Mouse (Mus musculus): ENCODE data around the gene Ofcc1.

Ofcc1 gene

GRCm38 (mm10) chr13:40243821-40244220 is 117.4 kb downstream of the Ofcc1 start:
- DNase-seq (ENCODE audit: low read depth, low spot score), result no peak

DNA sequence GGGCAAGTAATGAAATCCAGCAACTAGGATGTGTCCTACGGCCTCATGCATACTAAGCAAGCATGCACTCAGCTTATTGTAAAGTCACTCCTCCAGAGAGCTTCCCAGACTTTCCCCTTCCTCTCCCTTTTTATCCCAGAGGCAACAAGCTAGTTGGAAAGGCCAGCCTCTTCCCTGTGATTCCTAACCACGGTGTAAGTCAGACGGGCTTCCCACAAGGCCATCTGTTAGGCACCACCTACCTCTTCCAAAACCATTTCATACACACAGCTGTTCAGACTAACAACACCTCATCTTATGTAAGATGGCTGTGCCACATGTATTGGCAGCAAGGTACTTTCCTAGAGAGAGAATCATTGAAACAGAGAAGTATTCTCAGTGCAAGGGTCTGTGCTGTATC is 124.9 kb downstream of the Ofcc1 start:
- no peak for DNase-seq (ENCODE audit: low read depth, low spot score)

DNA sequence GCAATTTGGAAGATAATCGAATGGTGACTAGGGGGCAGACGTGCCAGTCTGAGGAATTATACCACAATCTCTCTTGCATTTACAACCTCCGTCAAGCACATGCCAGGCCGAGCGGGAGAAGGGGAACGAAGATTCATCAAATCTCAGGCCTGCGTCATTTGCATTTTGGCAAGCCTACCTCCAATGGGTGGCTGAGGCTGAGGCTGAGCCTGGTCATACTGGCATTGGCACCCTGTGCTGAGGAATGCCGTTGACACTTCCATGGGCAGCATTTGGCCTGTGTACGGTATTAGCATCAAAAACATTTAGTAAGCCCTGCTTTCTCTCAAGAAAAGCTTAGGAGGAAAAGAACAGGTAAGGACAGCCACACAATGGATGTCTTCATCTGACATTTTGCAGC is 152.9 kb downstream of the Ofcc1 start:
- DNase-seq (ENCODE audit: low read depth, low spot score), result no peak

GRCm38 (mm10) chr13:40181786-40182185 is 179.5 kb downstream of the Ofcc1 start:
- no peak for DNase-seq (ENCODE audit: low read depth, low spot score)

- DNase-seq (ENCODE audit: low read depth, low spot score), result no peak
Measured at GRCm38 (mm10) chr13:40171775-40172174, 189.5 kb downstream of the Ofcc1 start.

- DNase-seq (ENCODE audit: low read depth, low spot score), result no peak
Measured at GRCm38 (mm10) chr13:40167871-40168270, 193.4 kb downstream of the Ofcc1 start.

- DNase-seq (ENCODE audit: low read depth, low spot score), result no peak
Measured at GRCm38 (mm10) chr13:40155466-40155865, 205.8 kb downstream of the Ofcc1 start.

DNA sequence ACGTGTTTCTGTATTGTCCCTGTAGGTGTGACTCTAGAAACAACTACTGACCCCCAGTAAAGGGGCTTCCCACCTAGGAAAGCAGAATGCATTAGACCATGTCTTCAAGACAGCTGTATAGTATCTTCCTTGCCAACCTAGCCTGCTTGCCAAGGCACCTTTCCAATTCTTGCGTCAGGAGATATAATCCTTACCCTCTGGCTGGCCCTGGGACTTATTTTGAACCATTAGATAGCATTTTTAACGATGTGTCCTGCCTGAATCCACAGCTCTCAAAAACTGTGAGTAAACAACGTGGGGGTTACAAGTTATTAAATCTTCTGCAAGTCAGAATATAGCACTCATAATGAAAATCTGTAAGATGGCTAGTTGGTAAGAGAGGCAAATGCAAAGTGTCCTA is 221.3 kb downstream of the Ofcc1 start:
- DNase-seq (ENCODE audit: low read depth, low spot score), result no peak

GRCm38 (mm10) chr13:40136096-40136495 is 225.2 kb downstream of the Ofcc1 start:
- DNase-seq (ENCODE audit: low read depth, low spot score), result no peak

GRCm38 (mm10) chr13:40135670-40136069 is 225.6 kb downstream of the Ofcc1 start:
- no peak for DNase-seq (ENCODE audit: low read depth, low spot score)

DNA sequence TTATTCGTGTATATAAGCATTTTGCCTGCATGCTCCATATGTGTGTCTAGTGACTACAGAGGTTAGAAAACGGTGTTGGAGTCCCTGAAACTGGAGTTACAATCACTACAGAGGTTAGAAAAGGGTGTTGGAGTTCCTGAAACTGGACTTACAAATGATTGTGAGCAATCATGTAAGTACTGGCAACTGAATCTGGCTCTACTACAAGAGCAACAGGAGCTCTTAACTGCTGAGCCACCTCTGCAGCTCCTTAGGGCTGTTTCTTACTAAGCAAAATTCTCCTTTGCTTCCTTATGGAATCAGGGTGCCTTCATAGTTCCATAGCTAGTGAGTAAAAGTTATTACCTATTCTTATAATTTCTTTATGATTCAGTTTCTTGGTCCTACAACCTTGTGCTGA is 237.4 kb downstream of the Ofcc1 start:
- DNase-seq (ENCODE audit: low read depth, low spot score), result no peak

DNA sequence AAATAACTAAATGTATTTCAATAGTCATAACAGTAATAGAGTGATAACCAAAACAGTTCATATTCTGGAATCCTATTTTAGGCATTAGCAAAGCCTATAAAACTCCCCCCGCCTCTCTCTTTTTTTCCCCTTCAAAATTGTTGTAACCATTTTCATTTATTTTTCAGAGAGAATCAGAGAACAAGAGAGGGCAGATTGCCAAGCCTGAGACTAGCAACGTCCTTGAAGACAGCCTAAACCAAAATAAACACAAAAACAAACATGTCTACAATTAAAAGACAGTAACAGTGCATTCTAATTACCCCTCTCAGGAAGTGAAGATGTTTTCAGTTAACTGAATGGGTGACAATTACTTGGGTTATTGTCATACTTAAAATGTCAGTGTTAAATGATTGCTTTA is 248.9 kb downstream of the Ofcc1 start:
- no peak for DNase-seq (ENCODE audit: low read depth, low spot score)

- DNase-seq (ENCODE audit: low read depth, low spot score), result no peak
Measured at GRCm38 (mm10) chr13:40076236-40076635, 285.0 kb downstream of the Ofcc1 start.

DNA sequence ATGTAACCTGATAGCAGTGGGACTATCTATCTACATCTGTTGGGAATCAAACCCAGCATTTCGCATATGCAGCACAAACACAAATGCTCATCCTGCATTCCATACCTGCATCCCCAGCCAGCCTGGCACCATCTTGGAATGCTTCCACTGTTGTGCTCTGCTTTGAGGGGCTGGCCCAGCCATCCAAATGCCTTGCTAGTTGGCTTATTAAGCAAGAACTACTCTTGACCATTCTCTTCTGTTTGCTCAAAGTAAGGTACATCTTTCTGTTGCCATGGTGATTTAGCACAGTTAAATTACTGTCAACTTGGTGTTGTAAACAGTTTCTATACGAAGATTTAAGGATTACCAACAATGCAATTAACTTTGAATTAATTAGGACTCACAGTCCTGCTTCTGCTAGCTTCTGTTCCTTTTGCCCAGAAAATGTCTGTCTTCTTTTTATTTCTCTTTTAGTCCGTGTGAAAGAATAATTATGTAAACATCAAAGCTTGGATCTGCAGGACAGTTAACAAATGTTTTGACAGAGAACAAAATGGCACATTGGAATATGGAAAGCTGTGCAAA is 286.3 kb downstream of the Ofcc1 start:
- DNase-seq (ENCODE audit: low read depth, low spot score), result no peak

DNA sequence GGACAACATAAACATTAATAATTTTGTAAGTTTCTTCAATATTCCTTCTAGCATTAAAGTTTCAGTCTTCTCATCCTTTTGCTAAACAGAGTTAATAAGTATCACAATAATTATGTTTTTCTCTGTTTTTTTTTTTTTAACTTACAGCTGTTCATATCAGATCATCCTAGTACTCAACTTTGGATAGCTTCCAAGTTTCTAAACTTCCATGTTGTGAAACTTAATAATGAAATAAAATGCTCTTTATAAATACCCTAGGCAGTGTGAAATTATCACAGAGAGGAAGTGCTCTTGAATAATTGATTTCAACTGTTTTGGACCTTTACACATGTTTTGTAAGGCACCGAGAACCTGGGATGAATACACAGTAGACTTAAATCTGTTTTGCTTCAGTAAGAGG is 291.2 kb downstream of the Ofcc1 start:
- DNase-seq (ENCODE audit: low read depth, low spot score), result no peak

GRCm38 (mm10) chr13:40061281-40061680 is 300.0 kb downstream of the Ofcc1 start:
- no peak for DNase-seq (ENCODE audit: low read depth, low spot score)

DNA sequence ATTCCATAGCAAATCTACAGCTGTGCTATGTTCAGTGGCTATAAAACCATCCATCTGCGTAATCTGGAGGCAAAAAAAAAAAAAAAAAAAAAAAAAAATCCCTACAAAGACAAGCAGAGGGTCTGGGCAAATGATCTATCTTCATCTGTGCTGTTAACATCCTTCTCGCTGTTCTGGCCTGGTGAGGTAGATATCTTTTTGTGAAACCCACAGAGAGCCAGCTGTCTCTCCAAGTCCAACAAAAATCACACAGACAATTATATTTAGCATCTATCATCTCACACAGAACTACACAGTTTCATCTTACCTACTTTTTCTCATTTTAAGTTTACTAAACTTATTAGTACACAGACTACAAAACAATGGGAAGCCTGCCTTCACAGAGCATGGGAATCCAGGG is 323.4 kb downstream of the Ofcc1 start:
- no peak for DNase-seq (ENCODE audit: low read depth, low spot score)

DNA sequence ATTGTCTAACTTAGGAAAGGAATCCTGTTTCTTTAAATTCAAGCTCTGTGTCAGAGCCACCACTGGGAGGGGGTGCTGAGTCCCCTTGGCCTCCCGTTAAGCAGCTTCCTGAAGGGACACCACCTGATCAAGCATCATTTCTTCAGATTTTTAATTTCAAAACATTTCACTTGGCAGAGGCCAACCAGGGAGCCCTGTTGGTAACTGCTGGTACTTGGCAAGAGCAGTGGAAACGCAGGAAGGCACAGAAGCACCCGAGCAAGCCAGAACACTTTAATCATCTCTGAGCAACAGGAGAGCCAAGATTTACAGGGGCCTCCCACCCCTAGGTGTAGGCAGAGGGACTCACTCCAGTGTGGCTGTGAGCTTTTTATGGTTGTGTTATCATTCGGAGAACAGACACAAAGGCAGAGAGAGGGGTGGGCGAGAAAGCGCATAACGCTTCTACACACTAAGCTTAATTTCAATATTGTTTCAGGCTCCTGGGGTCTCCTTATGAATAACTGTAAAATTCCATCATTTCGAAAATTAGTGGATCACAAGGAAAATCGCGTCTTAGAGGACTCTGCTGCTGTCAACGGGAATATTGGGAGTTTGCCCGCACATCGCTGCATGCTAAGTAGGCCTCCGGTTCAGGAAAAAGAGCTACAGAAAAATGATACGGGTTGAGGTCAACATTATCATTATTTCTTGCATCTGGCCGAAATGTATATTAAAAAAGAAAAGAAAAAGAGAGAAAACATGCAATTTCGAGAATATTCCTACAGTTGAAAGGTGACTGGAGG is 324.1 kb downstream of the Ofcc1 start:
- no peak for DNase-seq (ENCODE audit: low read depth, low spot score)

DNA sequence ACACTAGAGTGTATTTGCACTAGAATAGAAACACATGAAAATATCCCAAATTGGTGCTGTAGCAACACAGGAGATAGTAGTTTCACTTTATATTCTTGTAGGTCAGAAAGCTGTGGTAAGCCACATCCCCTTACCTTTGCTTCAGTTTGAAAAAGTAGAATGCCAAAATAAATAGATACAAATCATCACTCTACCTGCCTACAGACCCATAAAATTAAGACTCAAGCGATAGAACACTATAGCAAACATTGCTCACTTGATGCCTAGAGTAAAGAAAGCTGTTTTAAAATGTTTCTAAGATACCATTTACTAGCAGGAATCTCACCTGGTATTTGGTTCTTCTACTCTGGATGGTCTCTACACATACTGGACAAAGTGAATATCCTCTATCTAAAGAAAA is 331.8 kb downstream of the Ofcc1 start:
- DNase-seq (ENCODE audit: low read depth, low spot score), result no peak

GRCm38 (mm10) chr13:40028827-40029226 is 332.4 kb downstream of the Ofcc1 start:
- DNase-seq (ENCODE audit: low read depth, low spot score), result no peak

DNA sequence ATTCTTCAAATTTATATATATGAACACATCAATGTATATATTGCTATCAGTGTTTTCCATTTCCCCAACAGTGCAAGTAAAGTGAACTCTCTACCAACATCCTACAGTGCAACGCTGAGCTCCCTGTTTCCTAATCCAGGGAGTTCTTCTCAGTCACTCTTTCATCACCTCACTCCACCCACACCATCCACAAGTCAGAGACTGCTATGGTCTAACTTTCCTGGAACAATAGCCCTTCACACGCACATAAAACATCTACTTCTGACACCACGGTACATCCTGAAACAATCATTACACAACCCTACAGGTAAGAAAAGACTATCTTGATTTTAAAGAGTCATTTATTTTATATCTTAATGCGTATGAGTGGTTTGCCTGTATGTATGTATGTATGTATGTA is 335.4 kb downstream of the Ofcc1 start:
- no peak for DNase-seq (ENCODE audit: low read depth, low spot score)

GRCm38 (mm10) chr13:40023201-40023777 is 338.0 kb downstream of the Ofcc1 start:
- DNase-seq (ENCODE audit: low read depth, low spot score), result no peak

- no peak for DNase-seq (ENCODE audit: low read depth, low spot score)
Measured at GRCm38 (mm10) chr13:40022609-40023008, 338.6 kb downstream of the Ofcc1 start.

All from c-Kit-negative CD71-positive TER-119-positive erythroid progenitor cells, embryonic 14.5 days (primary cell).